Mouse (Mus musculus) brown adipose tissue, adult 24 weeks (tissue): ENCODE data around the gene Traf7. TPM values are rescaled to one million over a fixed set of nuclear protein-coding genes. Genes with fewer than 3 reads are reported as not detected.

Source experiments
- H3K27ac ChIP-seq: fragments of 200-500 bp; replicated peaks from 2 replicates; pipeline ENCODE4 v1.5.1; 2012; ENCODE audit warnings: low read depth, mild to moderate bottlenecking, low read length
- H3K4me1 ChIP-seq: fragments of 200-500 bp; 2 replicates; pipeline ENCODE4 v1.6.1; 2012; ENCODE audit warnings: low read length, mixed read lengths; ENCODE audit not compliant: control insufficient read depth, insufficient read depth, insufficient read length
- H3K4me3 ChIP-seq: fragments of 200-500 bp; 2 replicates; pipeline ENCODE4 v1.5.1; 2012; ENCODE audit warnings: low read depth, mild to moderate bottlenecking, low read length, moderate library complexity; ENCODE audit not compliant: insufficient read depth
- polyA plus RNA-seq: library from polyadenylated mRNA; stranded (reverse); fragments of >200 nt; gene quantifications from 2 replicates; pipeline ENCODE4 v1.2.4, GENCODE M21; 2012; ENCODE audit not compliant: missing spikeins, insufficient read depth, insufficient read length

Traf7 gene
- polyA plus RNA-seq = 32.1 and 42.0 TPM in 2 replicates

DNA sequence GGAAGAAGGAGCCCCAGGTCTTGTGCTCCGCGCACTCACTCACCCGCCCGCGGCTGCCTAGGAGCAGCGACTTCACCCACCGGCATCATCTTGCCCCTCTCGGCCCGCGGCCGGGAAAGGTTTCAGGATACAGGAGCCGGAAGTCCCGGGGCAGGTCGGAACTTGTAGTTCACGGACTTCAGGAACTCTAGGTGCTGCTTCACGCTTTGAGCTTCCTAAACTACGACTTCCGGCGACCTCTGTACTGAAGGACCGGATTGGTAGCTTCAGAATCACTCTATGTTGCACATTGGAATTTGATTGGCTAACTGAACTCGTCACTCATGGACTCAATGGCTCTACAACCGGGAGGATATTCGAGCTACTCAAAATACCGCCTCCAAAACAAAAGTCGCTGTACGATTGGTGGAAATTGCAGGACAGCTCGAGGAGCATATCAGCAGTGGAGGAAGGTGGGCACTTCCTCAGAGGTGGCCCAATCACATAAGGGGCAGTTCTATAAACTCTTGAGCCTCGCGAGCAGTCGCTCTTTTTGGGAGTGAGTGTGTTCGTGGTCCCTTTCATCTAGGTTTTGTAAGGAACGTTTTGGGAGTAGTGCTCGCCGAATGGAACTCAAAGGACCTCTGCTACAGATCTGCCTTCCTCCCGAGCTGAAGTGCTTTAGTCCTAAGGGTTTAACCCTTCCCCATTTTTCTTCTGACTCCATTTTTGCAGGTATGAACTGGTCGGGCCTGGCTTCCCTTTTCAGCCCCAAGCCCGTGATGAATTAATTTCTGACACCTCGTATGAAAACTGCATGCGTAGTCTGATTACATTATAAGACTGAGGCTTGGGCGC lies at the start of gene Traf7:
Gene Traf7 (minus strand): TSS at position 216 of the 837 bp plus-strand sequence.
- Histone ChIP-seq H3K27ac (peak within 1 kb of the TSS; percentile 36), H3K4me3 (peak within 1 kb of the TSS; percentile 72), H3K4me1 (peaks cover 10% of the 10 kb centered on the region; the same call in 1 of the 2 replicates)

DNA sequence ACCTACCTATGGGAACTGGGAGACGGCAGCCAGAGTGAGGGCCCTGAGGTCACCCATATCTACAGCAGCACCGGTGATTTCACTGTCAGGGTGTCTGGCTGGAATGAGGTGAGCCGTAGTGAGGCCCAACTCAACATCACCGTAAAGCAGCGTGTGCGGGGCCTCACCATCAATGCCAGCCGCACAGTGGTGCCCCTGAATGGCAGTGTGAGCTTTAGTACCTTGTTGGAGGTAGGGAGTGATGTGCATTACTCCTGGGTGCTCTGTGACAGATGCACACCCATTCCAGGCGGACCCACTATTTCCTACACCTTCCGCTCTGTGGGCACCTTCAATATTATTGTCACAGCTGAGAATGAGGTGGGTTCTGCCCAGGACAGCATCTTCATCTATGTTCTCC lies 46.1 kb upstream of the Traf7 start:
- Histone ChIP-seq H3K4me3 (no peak overlapping the region), H3K27ac (no peak overlapping the region), H3K4me1 (no peaks in the 10 kb centered on the region)

DNA sequence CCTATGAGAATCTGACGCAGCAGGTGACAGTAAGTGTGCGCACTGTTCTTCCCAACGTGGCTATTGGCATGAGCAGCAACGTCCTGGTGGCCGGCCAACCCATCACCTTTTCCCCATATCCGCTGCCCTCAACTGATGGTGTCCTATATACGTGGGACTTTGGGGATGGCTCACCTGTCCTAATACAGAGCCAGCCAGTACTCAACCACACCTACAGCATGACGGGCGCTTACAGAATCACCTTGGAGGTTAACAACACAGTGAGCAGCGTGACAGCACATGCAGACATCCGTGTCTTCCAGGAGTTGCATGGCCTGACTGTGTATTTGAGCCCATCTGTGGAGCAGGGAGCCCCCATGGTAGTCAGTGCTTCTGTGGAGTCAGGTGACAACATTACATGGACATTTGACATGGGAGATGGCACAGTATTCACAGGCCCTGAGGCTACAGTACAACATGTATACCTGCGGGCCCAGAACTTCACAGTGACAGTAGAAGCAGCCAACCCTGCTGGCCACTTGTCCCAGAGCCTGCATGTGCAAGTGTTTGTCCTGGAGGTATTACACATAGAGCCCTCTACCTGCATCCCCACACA lies 45.0 kb upstream of the Traf7 start:
- Histone ChIP-seq H3K4me3 (no peak overlapping the region), H3K27ac (no peak overlapping the region)

DNA sequence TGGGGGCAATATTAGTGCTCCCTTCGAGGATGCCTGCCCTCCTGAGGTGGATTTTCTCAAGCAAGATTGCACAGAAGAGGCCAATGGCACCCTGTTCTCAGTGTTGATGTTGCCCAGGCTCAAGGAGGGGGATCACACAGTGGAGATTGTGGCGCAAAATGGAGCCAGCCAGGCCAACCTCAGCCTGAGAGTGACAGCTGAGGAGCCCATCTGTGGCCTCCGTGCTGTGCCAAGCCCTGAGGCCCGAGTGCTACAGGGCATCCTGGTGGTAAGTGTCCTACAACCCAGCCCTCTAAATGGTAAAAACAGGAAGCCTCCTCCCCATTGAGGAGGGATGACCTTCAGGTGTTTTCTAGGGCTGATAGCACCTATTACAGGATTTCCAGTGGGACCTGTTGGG lies 42.1 kb upstream of the Traf7 start:
- no peak overlapping the region for H3K27ac ChIP-seq
- no peak overlapping the region for H3K4me3 ChIP-seq
- H3K4me1 ChIP-seq = peaks cover 5% of the 10 kb centered on the region

More for the DNA sequence above, 45.0 kb upstream of the Traf7 start:
- no peaks in the 10 kb centered on the region for H3K4me1 ChIP-seq

DNA sequence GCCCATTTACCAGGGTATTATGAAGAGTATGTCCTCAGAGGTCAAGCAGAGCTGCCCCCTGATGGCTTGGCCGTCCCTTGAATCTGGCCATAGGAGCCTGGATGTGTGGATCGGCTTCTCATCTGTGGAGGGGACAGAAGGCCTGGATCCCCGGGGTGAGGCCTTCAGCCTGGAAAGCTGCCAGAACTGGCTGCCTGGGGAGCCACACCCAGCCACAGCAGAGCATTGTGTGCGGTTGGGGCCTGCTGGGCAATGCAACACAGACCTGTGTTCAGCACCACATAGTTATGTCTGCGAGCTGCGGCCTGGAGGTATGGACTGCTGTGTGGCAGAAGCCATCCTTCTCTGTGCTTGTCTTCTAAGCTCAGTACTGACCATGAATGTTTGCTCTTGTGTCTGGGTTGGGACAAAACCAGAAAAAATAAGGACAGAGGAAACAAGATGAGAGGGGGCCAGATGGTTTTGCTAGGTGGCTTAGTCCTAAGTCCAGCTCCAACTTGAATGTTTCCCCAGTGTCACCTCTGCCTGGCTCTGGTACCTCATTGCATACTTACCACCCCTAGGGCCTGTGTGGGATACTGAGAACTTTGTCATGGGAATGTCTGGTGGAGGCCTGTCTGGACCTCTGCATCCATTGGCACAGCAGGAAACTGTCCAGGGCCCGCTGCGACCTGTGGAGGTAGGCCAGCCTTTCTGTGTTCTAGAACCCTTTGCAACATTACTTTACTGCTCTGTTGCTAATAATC lies 39.5 kb upstream of the Traf7 start:
- no peak overlapping the region for H3K27ac ChIP-seq
- H3K4me3 ChIP-seq = no peak overlapping the region
- H3K4me1 ChIP-seq = peaks cover 11% of the 10 kb centered on the region

DNA sequence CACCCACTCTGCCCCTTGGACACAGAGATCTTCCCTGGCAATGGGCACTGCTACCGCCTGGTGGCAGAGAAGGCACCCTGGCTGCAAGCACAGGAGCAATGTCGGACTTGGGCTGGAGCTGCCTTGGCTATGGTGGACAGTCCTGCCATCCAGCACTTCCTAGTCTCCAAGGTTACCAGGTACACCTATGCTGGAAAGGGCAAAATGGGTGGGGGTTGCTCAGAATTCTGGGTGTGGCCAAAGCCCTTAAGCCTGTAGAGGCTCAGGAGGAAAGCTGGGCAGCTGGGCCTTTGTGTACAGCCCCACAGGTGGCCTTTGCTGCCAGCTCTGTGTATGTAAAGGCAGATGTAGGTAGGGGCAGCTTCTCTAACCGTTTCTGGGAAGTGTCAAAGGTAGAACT lies 38.1 kb upstream of the Traf7 start:
- H3K27ac ChIP-seq = no peak overlapping the region
- H3K4me3 ChIP-seq = no peak overlapping the region
- peaks cover 11% of the 10 kb centered on the region for H3K4me1 ChIP-seq

DNA sequence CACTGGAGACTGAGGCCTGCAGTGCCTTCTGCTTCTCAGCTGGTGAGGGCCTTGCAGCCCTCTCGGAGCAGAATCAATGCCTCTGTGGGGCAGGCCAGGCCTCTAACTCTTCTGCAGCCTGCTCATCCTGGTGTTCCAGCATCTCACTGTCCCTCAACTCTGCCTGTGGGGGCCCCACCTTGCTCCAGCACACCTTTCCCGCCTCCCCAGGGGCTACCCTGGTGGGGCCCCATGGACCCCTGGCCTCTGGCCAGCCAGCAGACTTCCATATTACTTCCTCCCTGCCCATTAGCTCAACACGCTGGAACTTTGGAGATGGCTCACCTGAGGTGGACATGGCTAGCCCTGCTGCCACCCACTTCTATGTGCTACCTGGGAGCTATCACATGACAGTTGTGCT lies 37.4 kb upstream of the Traf7 start:
- no peak overlapping the region for H3K4me3 ChIP-seq
- no peak overlapping the region for H3K27ac ChIP-seq
- peaks cover 16% of the 10 kb centered on the region for H3K4me1 ChIP-seq

DNA sequence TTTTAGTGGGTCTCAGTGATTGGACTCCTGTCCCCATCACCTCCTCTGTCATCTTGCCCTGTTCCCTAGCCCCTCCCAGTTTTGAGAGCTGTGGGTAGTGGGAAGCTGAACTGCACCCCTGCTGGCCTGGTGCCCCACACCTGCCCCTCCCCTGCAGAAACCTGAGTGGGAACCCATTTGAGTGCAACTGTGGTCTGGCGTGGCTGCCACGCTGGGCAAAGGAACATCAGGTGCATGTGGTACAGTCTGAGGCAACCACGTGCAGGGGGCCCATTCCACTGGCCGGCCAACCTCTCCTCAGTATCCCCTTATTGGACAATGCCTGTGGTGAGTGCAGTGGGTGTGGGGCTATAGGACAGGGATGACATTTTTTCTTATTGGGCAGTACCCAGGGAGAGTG lies 36.7 kb upstream of the Traf7 start:
- peaks cover 19% of the 10 kb centered on the region for H3K4me1 ChIP-seq
- no peak overlapping the region for H3K4me3 ChIP-seq
- no peak overlapping the region for H3K27ac ChIP-seq

DNA sequence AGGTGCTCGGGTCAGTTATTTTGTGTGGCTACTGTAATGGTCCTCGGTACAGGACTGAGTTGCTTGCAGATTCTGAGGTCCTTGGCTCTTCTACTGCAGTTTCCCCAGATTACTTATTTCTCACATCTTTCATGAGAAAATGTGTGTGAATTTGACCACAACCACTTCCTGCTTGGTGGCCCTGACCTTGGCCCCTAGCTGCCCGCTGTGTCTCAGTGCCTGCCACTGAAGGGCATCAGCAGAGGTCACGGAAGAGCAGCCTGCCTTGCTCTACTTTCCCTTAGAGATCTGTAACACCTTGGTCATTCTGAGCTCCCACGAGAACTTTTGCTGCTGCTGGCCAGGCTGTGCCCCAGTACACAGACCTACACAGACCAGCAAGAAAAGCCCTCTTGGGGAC lies 35.9 kb upstream of the Traf7 start:
- peak overlapping the region; percentile 47; the same call in 1 of the 2 replicates for H3K27ac ChIP-seq
- no peak overlapping the region for H3K4me3 ChIP-seq
- peaks cover 25% of the 10 kb centered on the region for H3K4me1 ChIP-seq

DNA sequence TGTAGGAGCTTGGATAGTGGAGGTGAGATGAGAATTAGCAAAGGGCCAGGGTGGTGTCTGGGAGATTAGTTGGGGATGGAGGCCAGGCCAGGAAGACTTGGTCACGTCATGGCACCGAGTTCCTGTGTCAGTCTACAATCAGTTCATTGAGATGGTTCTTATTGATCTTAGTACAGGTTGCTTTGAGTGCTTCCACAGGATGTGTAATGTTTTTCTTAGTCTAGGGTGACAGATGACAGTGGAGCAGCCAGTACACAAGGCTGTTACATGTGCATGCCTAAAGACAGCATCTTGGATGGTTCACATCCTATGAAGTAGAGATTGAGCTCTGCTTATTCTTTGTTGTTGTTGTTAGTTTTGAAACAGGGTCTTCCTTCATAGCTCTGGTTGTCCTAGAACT lies 33.9 kb upstream of the Traf7 start:
- no peak overlapping the region for H3K27ac ChIP-seq
- no peak overlapping the region for H3K4me3 ChIP-seq
- H3K4me1 ChIP-seq = peaks cover 33% of the 10 kb centered on the region

DNA sequence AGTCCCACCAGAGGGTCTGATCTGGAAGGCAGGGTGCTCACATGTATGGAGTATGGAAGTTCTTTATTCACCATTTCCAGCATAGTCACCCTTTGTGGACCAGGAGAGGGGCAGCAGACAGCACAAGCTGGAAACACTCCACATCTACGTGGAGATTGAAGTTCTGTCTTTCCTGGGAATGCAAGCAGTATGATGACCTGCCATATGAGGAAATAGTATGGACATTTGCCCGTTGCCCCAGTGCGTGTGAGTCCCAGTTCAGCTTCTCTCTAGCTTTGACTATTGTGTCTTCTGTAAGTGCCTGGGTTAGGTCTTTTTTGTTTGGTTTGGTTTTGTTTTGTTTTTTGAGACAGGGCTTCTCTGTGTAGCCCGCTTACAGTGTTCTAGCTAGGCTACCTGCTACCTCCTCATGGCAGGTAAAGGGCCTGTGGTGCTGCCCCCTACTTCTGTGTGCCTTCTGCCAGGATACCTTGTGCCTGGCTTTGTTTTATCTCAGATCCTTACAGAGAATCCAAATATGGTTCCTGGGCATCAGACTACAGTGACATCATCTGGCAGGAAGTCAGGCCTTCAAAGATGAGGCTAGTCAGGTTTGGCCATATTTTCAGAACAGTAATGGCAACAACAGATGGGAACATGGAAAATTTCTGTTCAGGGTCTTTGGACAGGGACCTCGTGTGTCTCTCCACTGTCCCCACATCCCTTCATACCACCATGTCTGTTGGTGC lies 32.7 kb upstream of the Traf7 start:
- no peak overlapping the region for H3K4me3 ChIP-seq
- H3K4me1 ChIP-seq = peaks cover 33% of the 10 kb centered on the region
- peak overlapping the region; percentile 41; the same call in 1 of the 2 replicates for H3K27ac ChIP-seq

DNA sequence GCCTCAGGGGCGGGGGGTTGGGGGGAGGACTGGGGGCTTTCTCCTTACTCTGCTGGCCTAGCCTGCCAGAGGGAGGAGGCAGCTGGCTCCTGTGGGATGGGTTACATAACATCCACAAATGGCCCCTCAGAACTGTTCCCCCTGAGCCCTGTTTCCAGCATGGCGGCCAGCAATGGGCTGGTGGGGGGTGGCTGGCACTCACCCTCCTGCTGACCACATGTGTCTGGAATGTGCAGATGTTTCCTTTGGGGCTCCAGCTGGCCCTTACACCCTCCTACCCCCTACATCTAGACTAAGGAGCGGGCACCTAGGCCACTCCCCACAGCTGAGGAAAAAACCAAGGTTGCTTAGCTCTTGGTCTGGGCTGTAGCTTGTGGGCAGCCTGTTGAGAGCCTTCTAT lies 31.4 kb upstream of the Traf7 start:
- Histone ChIP-seq H3K4me3 (no peak overlapping the region), H3K4me1 (peaks cover 36% of the 10 kb centered on the region), H3K27ac (peak overlapping the region; percentile 92)

DNA sequence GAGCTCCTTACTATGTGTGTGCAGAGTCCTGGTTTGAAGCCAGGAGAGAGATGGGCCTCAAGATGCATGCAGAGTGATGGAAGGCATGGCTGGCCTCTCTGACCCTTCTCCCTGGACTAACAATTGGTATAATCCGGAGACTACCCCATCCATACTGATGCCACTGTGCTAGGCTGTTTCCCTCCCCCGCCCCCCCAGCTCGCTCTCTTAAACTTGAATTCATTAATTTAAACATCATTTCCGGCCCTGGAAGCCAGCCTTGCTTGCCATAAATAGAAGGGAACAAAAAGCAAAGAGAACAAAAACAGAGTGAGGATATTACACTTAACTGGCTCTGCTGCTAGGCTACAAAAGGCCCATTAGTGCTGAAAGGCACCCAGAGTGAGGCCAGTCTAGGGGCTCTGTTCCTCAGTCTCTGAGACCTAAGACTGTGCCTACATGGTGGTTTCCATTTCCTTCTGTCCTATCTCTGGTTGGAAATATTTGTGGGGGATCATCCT lies 30.9 kb upstream of the Traf7 start:
- peaks cover 33% of the 10 kb centered on the region for H3K4me1 ChIP-seq
- H3K4me3 ChIP-seq = no peak overlapping the region
- peak overlapping the region; percentile 92 for H3K27ac ChIP-seq

DNA sequence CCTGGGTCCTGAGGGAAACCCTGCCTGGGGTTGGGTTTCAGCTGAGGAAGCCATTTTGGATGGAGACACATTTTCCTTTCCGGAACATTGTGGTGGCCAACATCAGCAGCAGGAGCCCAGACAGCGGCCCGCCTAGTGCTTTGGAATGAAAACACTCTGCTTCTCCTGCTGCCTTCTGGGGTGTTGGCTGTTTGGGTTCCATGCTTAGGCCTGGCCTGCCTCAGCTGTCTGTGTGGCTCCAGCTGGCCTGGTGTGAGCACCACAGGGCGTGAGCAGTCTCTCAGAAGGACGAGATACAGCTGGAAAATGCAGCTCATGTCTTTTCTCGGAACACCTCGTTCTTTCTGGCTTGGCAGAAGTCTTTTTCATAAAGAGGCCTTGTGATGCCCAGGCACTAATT lies 29.4 kb upstream of the Traf7 start:
- Histone ChIP-seq H3K4me3 (no peak overlapping the region), H3K4me1 (peaks cover 30% of the 10 kb centered on the region), H3K27ac (peak overlapping the region; percentile 86; the same call in 1 of the 2 replicates)
